Mouse (Mus musculus): ENCODE measurements around the gene Ints12. TPM values are rescaled to one million over a fixed set of nuclear protein-coding genes. Genes with fewer than 3 reads are reported as not detected.
A peak's percentile ranks its signal among the peaks of the same experiment; 100 is the strongest.

The Ints12 gene
- total RNA-seq (2017), result 23.0 and 31.6 TPM in 2 replicates

DNA sequence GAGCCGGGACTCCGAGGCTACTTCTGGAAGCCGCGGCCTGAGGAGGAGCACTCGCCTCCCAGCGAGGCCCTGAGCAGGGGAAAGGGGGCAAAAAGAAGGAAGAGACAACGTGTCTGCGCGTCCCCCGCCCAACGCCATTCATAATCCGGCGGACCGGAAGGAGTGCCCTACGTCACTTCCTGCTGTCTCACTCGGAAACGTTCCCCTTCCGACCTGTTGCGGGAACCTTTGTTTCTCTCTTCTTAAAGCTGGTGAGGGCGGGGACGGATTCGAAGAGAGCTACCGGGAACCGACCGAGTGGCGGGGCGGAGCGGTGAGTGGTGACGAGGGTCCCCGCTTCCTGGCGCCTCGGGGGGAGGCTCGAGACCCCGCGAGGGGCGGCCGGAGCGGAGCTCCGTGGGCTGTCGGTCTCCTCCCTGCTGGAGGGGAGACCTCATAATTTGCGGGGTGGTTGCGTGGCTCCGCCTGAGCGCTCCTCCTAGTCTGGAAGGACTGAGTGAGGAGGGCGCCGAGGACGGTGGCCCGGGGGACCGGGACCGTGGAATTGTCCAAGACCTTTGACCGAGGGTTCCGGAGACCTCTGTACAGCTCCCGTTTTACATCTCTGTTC is at the start of gene Ints12, which contains the start of gene Gstcd:
TSS of gene Ints12 (plus strand) at position 177 of the 610 bp plus-strand sequence.
TSS of gene Gstcd (minus strand) at position 370 of the 610 bp plus-strand sequence.
- ATAC-seq (ENCODE audit: extremely low read depth, insufficient number of reproducible peaks, low FRiP score, poor library complexity, severe bottlenecking), result peak; percentile 97

DNA sequence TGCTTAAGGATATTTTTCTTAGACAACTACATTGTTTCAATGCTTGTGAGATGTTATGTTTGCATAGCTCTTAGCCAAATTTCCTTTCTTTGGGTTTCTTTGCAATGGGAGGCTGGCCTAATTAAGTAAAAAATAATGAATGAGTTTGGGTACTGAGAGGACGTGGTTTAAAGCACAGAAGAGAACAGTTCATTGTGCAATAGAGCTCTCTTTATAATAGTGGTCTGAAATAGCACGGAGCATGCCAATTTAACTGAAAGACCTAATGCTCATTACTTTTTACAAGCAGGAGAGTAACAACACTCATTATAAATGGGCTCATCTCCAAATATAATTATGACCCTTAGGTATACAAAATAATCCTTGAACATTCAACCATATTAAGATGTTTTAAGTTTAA is 39.6 kb upstream of the Ints12 start:
- ATAC-seq (ENCODE audit: extremely low read depth, insufficient number of reproducible peaks, low FRiP score, poor library complexity, severe bottlenecking), result no peak

DNA sequence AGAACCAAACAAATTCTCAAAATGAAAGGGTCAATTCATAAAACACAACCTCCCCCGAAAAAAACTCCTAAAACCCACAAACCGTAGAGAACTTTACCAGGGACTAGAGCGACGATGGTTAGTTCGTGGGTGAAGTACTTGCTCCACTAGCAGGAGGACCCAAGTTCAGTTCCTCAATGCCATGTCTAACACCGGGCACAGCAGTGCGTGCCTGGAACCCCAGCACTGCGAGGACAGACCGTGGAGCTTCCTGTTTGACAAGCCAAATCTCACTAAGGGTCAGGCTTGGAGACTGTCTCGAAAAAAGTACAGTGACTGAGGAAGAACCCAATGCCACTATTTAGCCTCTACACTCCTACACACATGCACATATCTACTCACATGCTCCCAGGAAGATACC is 16.1 kb upstream of the Ints12 start:
- no peak for ATAC-seq (ENCODE audit: extremely low read depth, insufficient number of reproducible peaks, low FRiP score, poor library complexity, severe bottlenecking)

DNA sequence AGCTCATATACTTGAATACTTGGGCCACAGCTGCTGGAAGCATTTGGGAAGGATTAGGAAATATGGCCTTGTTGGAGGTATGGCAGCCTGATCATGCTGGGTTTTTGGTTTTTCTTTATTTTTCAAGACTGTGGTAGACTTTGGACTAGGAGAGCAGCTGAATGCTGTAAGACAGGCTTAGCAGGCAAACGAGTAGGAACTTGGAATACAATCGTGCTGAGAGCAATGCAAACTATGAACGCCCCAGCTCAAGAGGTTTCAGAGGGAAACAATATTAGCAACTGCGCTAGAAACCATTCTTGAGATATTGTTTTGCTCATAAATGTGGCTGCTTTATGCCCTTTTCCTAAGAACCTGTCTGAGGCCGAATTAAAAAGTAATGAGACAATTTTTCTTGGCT is 8.9 kb upstream of the Ints12 start:
- no peak for ATAC-seq (ENCODE audit: extremely low read depth, insufficient number of reproducible peaks, low FRiP score, poor library complexity, severe bottlenecking)

DNA sequence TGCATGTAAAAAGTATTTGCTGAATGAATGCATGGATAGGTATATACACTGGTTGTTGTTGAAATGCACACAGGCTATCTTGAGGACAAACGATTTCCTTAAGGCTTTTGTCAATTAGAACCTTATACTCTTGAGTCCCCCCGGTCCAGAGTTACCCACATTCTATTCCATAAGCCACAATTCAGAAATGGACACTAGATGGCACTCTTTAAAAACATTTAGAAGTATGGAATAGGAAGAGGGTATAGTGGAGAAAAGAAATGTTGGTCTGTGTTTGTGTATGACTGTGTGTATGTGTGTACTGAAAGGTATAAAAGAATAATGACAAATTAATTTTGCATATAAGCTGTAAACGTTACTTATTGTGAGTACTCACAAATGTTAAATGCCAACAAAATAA is 5.8 kb upstream of the Ints12 start:
- peak; percentile 86 for ATAC-seq (ENCODE audit: extremely low read depth, insufficient number of reproducible peaks, low FRiP score, poor library complexity, severe bottlenecking)

DNA sequence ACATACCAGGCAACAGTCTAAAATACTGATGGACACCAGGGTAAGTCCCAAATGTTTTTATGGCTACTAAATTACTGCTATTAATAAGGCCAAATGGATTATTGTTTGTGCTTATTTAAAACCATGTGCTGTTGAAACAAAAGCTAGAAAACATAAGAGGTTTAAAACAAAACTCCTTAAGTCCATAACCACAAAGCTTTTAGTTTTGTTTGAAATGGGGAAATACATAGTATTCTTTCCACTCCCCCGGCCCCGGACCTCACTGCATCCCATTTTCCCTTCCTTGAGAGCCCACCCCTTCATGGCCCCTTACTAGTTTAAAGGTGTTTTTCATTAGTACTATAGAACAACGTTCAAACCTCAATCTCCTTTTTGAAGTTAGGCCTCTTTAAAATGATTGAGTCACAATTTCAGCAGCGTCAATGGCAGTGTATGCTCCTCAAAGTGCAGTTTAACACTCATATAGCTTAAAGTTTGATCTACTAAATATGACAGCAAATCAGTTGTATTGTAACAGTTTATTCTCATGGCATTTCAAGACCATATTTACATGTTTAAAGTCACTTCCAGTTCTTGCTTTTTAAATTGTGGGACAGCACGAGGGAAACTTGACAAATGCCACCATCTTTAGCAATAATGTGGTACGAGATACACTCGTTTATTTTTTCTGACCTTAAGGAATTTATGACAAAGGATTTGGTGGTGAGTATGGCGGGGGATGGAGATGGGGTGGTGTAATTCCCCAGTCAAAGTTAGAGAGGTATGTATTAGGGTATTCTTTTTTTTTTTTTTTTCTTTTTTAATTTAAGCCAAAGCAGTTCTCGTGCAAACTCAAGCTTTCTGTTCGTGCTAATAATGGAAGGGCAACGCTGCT is 1.2 kb upstream of the Ints12 start:
- ATAC-seq (ENCODE audit: extremely low read depth, insufficient number of reproducible peaks, low FRiP score, poor library complexity, severe bottlenecking), result no peak

DNA sequence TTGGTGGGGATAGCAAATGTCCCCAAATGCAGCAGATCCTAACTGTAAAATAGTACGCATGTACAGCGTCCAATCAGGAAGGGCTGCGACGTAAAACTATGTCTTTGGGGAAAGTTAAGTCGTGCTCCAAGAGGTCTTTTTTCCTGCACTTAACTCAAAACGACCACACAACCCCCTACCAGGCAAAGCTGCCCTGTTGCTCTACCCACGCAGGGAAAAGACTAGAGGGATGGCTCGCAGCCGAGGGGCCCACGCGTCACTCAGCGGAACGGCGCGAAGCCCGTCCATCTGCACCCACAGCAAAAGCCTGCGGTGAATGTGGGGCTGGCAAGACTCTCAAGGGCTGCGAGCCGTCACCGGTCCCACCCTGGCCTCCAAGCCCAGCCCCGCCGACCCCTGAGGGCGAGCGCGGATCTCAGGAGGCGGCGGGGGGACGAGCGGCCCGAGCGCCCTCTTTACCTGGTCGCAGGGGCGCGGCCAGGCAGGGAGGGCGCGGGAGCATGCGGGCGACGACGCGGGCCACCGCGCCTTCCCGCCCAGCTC is 448 bp upstream of the Ints12 start:
- peak; percentile 8; the same call in 1 of the 2 replicates for ATAC-seq (ENCODE audit: extremely low read depth, insufficient number of reproducible peaks, low FRiP score, poor library complexity, severe bottlenecking)

DNA sequence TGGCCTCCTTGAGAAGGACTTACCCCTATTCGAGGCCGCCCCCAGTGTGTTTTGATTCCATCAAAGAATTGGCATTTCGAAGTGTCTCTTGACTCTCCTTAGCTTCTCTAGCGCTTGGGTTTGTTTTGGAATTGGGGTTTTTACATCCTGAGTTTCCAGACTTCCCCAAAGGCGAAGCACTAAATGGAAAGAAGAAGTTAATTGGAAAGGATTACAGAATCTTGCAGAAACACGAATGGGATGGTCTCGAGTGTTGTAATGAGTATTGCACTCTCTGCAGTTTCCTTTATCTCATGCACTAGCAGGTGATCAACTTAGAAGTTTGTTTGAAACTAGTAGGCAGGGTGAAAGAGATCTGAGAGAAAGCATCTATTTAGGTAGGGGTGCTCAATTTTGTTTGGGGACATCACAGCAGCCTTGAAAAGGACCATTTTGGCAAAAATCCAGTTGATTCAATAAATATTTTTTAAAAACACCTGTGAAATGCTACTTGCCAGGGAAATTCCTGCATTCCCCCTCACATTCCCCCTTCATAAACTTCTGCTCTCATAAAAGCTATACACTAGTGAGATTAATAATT is 724 bp downstream of the Ints12 start:
- ATAC-seq (ENCODE audit: extremely low read depth, insufficient number of reproducible peaks, low FRiP score, poor library complexity, severe bottlenecking), result no peak

DNA sequence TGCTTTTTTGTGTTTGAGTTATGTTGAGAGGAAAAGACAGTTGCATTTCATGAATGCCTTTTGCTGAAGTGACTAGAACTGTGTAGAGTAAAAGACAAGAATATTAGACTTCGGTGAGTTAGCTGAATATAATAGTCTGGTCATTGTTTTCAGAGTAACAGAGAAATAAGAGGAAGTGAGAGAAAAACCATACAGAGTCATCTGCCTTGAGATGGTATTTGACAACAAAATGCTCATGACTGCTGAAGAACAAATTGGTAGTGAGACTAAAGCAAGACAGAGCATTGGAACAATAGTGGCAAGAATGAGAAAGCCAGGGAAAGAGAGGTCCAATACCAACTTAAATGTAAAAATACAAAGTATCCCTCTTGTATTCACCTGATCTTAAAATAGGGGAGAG is 1.3 kb downstream of the Ints12 start:
- ATAC-seq (ENCODE audit: extremely low read depth, insufficient number of reproducible peaks, low FRiP score, poor library complexity, severe bottlenecking), result peak; percentile 39; the same call in 1 of the 2 replicates

DNA sequence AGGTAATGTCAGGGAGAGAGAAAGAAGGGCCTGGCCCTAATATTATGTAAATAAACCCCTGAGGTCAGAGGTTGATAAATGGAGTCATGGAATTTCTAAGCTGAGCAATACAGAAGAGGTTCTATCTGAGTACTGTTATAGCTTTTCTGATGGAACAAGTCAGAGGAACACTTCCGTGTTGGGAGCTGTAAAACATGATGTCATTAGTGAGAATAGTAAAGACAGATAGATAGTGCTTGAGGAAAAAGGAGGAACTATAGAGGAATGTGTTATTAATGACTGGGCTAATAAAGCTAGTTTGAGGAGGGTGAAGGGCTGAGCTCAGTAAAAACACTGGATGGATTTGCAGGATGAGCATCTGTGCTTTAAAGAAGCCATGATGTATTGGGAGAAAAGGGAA is 2.7 kb downstream of the Ints12 start:
- no peak for ATAC-seq (ENCODE audit: extremely low read depth, insufficient number of reproducible peaks, low FRiP score, poor library complexity, severe bottlenecking)

DNA sequence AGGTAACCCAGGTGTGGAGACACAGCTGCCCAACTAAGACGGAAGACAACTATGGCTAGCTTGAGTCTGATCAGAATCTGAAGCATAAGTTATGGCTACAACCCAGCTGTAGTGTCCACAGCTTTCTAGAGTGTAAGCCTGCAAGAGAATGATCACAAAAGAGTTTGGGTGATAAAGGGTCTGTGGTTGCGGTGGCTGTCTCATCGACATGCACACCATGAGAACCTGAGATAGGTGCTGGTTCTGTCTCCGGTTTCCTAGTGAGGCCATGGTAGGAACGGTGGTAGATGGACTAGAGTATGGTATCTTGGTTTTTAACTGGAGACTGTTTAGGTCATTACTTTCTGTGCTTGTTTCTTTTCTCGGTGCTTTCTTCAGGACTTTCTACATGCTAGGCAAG is 6.3 kb downstream of the Ints12 start:
- no peak for ATAC-seq (ENCODE audit: extremely low read depth, insufficient number of reproducible peaks, low FRiP score, poor library complexity, severe bottlenecking)

DNA sequence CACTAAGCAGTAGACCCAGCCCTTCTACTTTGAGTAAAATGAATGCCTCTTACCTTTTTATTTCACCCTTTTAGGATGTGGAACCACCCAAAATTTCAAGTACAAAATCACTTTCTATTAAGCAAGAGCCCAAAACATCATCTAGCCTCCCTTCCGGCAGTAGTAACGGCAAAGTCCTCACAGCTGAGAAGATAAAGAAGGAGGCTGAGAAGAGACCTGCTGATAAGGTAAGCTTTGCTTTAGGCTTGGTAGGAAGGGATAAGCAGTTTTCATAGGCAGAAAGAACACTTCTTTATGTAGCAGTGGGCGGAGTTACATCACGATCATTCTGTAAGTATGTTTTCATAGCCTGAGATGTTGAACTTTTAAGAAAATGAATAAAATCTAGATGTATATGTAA is 6.7 kb downstream of the Ints12 start:
- no peak for ATAC-seq (ENCODE audit: extremely low read depth, insufficient number of reproducible peaks, low FRiP score, poor library complexity, severe bottlenecking)

DNA sequence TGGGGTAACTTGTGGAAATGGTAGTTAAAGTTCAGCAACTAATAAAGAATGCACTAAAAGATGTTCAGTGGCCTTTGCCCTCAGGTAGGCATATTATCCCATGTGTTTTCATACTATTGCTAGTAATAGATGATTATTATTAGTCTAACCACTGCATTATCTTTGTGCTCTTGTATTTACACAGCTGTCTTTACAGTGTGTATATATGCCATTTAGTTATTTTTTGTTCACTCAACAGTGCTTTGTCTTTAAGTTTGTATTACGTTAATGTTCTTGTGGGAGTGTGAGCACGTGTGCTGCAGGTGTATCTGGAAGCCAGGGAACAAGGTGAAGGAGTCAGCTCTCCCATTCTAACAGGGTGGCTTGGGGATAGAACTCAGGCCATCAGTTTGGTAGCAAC is 7.3 kb downstream of the Ints12 start:
- ATAC-seq (ENCODE audit: extremely low read depth, insufficient number of reproducible peaks, low FRiP score, poor library complexity, severe bottlenecking), result no peak

DNA sequence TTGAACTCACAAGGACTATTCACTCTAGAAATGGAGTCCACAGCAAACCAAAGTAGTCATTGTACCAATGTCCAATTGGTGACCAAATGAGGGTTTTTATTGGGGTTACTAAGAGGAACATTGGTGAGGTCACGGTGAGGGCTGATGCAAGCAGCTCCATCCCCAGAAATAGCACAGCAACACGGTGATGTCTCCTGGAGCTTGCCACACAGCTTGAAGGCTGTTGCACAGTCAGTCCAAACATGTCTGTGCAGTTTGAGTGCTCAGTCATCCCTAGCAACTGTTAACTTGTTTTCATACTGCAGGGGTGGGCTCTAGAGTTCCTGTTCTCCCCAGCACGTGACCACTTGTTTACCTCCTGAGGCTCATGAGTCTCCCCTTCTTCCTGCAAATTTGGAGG is 12.1 kb downstream of the Ints12 start:
- ATAC-seq (ENCODE audit: extremely low read depth, insufficient number of reproducible peaks, low FRiP score, poor library complexity, severe bottlenecking), result no peak

DNA sequence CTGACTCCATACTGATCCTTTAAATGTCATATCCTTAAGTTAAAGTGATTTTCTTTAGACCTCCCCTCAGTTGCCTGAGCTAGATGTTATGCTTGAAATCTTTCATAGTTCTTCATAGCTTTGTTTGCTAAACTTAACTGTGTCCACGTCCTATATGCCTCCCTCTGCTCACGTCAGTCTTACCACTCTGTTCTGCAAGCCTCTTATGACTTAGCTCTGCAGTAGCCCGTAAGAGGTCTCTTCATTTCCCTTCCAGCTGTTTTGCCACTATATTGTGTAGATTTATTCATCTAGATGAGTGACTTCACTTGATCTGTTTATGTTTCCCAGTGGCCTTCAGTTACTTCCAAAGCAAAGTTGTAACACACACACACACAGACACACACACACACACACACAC is 12.8 kb downstream of the Ints12 start:
- ATAC-seq (ENCODE audit: extremely low read depth, insufficient number of reproducible peaks, low FRiP score, poor library complexity, severe bottlenecking), result no peak

DNA sequence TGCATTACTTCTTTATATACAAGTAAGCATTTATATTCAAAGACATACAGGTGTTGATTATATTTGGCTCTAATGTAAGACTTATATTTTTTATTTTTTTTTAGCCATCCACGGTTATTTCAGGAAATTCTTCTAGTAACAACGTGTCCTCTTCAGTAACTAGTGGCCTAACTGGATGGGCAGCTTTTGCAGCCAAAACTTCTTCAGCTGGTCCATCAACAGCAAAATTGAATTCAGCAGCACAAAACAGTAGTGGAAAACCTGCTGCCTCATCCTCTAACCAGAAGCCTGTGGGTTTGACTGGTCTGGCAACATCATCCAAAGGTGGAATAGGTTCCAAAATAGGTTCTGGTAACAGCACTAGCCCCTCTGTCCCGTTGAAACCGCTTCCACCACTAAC is 17.1 kb downstream of the Ints12 start:
- no peak for ATAC-seq (ENCODE audit: extremely low read depth, insufficient number of reproducible peaks, low FRiP score, poor library complexity, severe bottlenecking)

DNA sequence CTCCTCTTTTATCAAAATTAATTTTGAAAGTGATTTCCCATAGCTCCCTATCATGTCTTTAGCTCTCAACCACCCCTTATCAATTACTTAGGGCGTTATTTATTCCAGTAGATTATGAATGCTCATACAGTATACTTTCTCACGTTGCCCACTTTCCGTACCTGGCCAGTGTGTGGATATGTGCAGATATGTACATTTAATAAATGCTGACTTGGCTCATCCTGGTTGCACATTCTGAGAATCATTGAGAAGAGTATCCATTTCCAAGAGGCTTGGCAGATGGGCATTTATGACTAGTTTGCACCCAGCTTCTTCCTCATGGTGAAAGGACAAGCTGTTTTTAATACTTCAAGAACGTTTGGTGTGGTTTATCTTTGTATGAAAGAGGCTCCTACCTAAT is 18.2 kb downstream of the Ints12 start:
- ATAC-seq (ENCODE audit: extremely low read depth, insufficient number of reproducible peaks, low FRiP score, poor library complexity, severe bottlenecking), result no peak

DNA sequence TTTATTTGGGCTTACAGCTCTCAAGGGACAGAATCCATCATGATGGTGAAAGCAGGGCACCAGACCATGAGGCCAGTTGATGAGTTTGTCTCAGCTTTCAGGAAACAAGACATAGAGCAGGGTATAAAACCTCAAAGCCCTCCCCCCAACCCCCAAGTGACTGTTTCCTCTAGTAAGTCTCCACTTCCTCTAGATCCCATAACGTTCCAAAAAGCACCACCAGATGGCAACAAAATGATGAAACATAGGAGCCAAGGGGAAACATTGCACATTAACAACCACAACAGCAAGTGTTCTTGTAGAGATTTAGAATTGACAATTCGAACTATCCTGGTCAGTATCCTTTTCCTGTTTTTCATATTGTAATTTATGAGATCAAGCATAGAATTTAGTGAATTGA is 20.1 kb downstream of the Ints12 start:
- no peak for ATAC-seq (ENCODE audit: extremely low read depth, insufficient number of reproducible peaks, low FRiP score, poor library complexity, severe bottlenecking)

DNA sequence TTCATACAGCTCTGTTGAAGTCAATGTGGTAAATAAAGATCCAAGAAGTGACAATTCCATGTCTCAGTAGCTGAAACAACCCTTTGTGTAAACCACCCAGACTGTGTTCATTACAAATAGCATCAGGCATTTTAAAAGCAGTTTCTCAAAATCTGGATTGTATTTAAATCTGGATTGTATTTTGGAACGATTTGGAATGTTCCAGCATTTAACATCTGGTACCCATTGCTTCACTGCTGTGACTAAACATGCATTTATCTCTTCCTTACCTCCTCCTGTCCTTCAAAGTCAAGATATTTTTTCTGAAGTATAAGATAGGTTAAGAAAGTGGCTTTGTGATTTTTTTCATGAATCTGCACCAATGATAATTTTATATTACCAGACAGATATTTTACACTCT is 21.6 kb downstream of the Ints12 start:
- no peak for ATAC-seq (ENCODE audit: extremely low read depth, insufficient number of reproducible peaks, low FRiP score, poor library complexity, severe bottlenecking)

DNA sequence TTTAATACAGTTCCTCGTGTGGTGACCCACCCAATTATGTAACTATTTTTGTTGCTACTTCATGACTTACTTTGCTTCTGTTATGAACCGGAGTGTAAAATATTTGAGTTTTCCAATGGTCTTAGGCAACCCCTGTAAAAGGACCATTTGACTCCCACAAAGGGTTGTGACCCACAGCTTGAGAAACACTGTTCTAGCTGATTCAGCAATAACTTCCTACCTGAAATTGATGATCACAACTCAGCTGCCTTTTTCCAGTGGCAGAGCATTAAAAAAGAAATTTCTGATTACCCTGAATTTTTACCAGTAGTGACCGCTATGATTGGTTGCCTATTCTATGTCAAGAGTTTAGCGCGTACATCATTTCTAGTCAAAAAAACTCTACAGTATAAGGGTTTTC is 39.7 kb downstream of the Ints12 start:
- no peak for ATAC-seq (ENCODE audit: extremely low read depth, insufficient number of reproducible peaks, low FRiP score, poor library complexity, severe bottlenecking)
